Mouse (Mus musculus): ENCODE measurements around the gene Hic2.
"Not testable (repeated sequence)": the region's sequence is repeated elsewhere in the genome, so short reads cannot be mapped to it uniquely, and the experiment has no call there.

Gene Hic2

GRCm38 (mm10) chr16:17232794-17233701 lies at the start of gene Hic2:
TSS of gene Hic2 (plus strand) at chr16:17233572.
- peak; percentile 97 for DNase-seq

- DNase-seq, result no peak
Measured at GRCm38 (mm10) chr16:17185475-17185874, 47.9 kb upstream of the Hic2 start.

GRCm38 (mm10) chr16:17193823-17194222 lies 39.5 kb upstream of the Hic2 start:
- DNase-seq, result no peak

GRCm38 (mm10) chr16:17200121-17200952 lies 33.0 kb upstream of the Hic2 start:
- no peak for DNase-seq

GRCm38 (mm10) chr16:17200953-17201707 lies 32.2 kb upstream of the Hic2 start:
- DNase-seq, result peak; percentile 91

GRCm38 (mm10) chr16:17201977-17202376 lies 31.4 kb upstream of the Hic2 start:
- DNase-seq, result no peak

GRCm38 (mm10) chr16:17202549-17202948 lies 30.8 kb upstream of the Hic2 start, which contains the start of gene Ube2l3:
TSS of gene Ube2l3 (minus strand) at chr16:17202649.
- no peak for DNase-seq

- DNase-seq, result peak; percentile 48
Measured at GRCm38 (mm10) chr16:17204990-17205389, 28.4 kb upstream of the Hic2 start.

GRCm38 (mm10) chr16:17208389-17209361 lies 24.7 kb upstream of the Hic2 start, which contains the start of gene Rimbp3:
TSS of gene Rimbp3 (plus strand) at chr16:17208603.
- peak; percentile 89 for DNase-seq

GRCm38 (mm10) chr16:17209404-17209960 lies 23.9 kb upstream of the Hic2 start:
- DNase-seq, result no peak

GRCm38 (mm10) chr16:17209981-17210838 lies 23.2 kb upstream of the Hic2 start:
- peak; percentile 94 for DNase-seq

GRCm38 (mm10) chr16:17216934-17217633 lies 16.3 kb upstream of the Hic2 start:
- DNase-seq, result no peak

- no peak for DNase-seq
Measured at GRCm38 (mm10) chr16:17220127-17220733, 13.1 kb upstream of the Hic2 start.

- DNase-seq, result peak; percentile 97
Measured at GRCm38 (mm10) chr16:17222197-17222596, 11.2 kb upstream of the Hic2 start.

- no peak for DNase-seq
Measured at GRCm38 (mm10) chr16:17225584-17225983, 7.8 kb upstream of the Hic2 start.

- no peak for DNase-seq
Measured at GRCm38 (mm10) chr16:17226496-17226895, 6.9 kb upstream of the Hic2 start.

GRCm38 (mm10) chr16:17231523-17231922 lies 1.8 kb upstream of the Hic2 start:
- DNase-seq, result not testable (repeated sequence)

- no peak for DNase-seq
Measured at GRCm38 (mm10) chr16:17233702-17234498, 528 bp downstream of the Hic2 start.
